Mouse (Mus musculus) heart, postnatal 10 days (tissue): ENCODE measurements around the gene Golga3. TPM values are rescaled to one million over a fixed set of nuclear protein-coding genes. Genes with fewer than 3 reads are reported as not detected.

Experiments used
- DNase-seq, 2 experiments: peaks; one replicate each; pipeline ENCODE4 v3.0.0; 2021
- intact Hi-C: fragments of 180-260 bp; cut with DNase I; formaldehyde crosslinking; loops from one replicate; pipeline ENCODE4 v1.15.1; 2025
- total RNA-seq, 2 experiments: library from RNA; stranded (reverse); gene quantifications; 2 replicates each; pipeline ENCODE4 v1.2.3; 2021

Golga3 gene
- total RNA-seq, 2 experiments from 2014 or later: 35.3 to 39.5 TPM

GRCm38 (mm10) chr5:110230780-110231461 is 54.4 kb downstream of the Golga3 start, which contains the start of gene Ankle2:
Gene Ankle2, plus strand, starts transcription at chr5:110231004.
- intact Hi-C loops: no loop called here
- DNase-seq: peak; percentile 95

GRCm38 (mm10) chr5:110231638-110232037 is 55.1 kb downstream of the Golga3 start:
- intact Hi-C loops: no loop called here
- DNase-seq: peak in 1 of 2 experiments; percentile 10

GRCm38 (mm10) chr5:110232346-110232745 is 55.8 kb downstream of the Golga3 start:
- intact Hi-C loops: no loop called here
- DNase-seq: no peak

GRCm38 (mm10) chr5:110244091-110244490 is 67.6 kb downstream of the Golga3 start:
- intact Hi-C loops: no loop called here
- no peak for DNase-seq

- intact Hi-C loops: loop anchor here (5.0 kb wide), 1 partner anchor 90 kb away; the partner anchor contains the start of gene Golga3
- no peak for DNase-seq
These were observed 90.4 kb downstream of the Golga3 start for GRCm38 (mm10) chr5:110266941-110267340.

- intact Hi-C loops: loop anchor here (5.0 kb wide), 1 partner anchor 92 kb away; the partner anchor contains the start of gene Golga3
- DNase-seq: peak; percentile 92 to 96
These were observed 92.9 kb downstream of the Golga3 start, which contains the start of gene Pgam5 for GRCm38 (mm10) chr5:110269141-110270101. Gene Pgam5, minus strand, starts transcription at chr5:110269913.

- DNase-seq: peak in 1 of 2 experiments; percentile 17
- intact Hi-C loops: no loop called here
These were observed 93.7 kb downstream of the Golga3 start for GRCm38 (mm10) chr5:110270242-110270641.

GRCm38 (mm10) chr5:110274147-110274546 is 97.6 kb downstream of the Golga3 start:
- intact Hi-C loops: no loop called here
- no peak for DNase-seq

- no peak for DNase-seq
- intact Hi-C loops: no loop called here
These were observed 98.3 kb downstream of the Golga3 start for GRCm38 (mm10) chr5:110274846-110275245.

Other genes starting within 250 kb of the Golga3 start
- 10 to 100 TPM in 1 of 2 experiments, 1 to 10 TPM in 1; 7.9 to 10.0 TPM for gene Zfp932, start 180.2 kb upstream of the Golga3 start, total RNA-seq
- 1 to 10 TPM; 1.2 to 5.3 TPM for gene Gm17655, start 104.2 kb upstream of the Golga3 start, total RNA-seq
- gene Gm35315, start 82.3 kb upstream of the Golga3 start, total RNA-seq: under 1 TPM in 1 of 2 experiments, not detected in 1; 0.07 TPM
- not detected for gene Plcxd1, start 76.7 kb upstream of the Golga3 start, total RNA-seq
- gene Gtpbp6, start 68.5 kb upstream of the Golga3 start, total RNA-seq: 10 to 100 TPM; 29.8 to 30.1 TPM
- 1 to 10 TPM; 3.4 to 3.7 TPM for gene Zfp605, start 66.6 kb upstream of the Golga3 start, total RNA-seq
- 10 to 100 TPM; 21.6 to 22.1 TPM for gene Chfr, start 40.9 kb upstream of the Golga3 start, total RNA-seq
- gene Ankle2, start 54.3 kb downstream of the Golga3 start, total RNA-seq: 10 to 100 TPM; 28.6 to 34.9 TPM
- gene Pgam5, start 93.2 kb downstream of the Golga3 start, total RNA-seq: 10 to 100 TPM; 35.5 to 39.0 TPM
- gene Pxmp2, start 109.5 kb downstream of the Golga3 start, total RNA-seq: 10 to 100 TPM; 25.6 to 28.5 TPM
- gene Pole, start 109.6 kb downstream of the Golga3 start, total RNA-seq: 1 to 10 TPM; 7.4 to 9.1 TPM
- gene P2rx2, start 166.5 kb downstream of the Golga3 start, total RNA-seq: not detected
- gene Lrcol1, start 168.0 kb downstream of the Golga3 start, total RNA-seq: not detected